Mouse (Mus musculus): Measurements from ENCODE around the gene Kyat3. TPM values are rescaled to one million over a fixed set of nuclear protein-coding genes. Genes with fewer than 3 reads are reported as not detected.
"Not testable (repeated sequence)": the region's sequence is repeated elsewhere in the genome, so short reads cannot be mapped to it uniquely, and the experiment has no call there.

Kyat3 gene
- total RNA-seq (2015) (21.5 and 32.4 TPM in 2 replicates), total RNA-seq (2017) (33.1 and 37.1 TPM in 2 replicates)

GRCm38 (mm10) chr3:142700442-142701322 is at the start of gene Kyat3:
Gene Kyat3 (plus strand): TSS chr3:142701051.
- peak; percentile 90 for ATAC-seq (replicated peaks; ENCODE audit: poor library complexity)

- no peak for ATAC-seq (replicated peaks; ENCODE audit: poor library complexity)
Observed at GRCm38 (mm10) chr3:142664723-142665122, 36.1 kb upstream of the Kyat3 start.

GRCm38 (mm10) chr3:142674607-142675006 is 26.2 kb upstream of the Kyat3 start:
- ATAC-seq (replicated peaks; ENCODE audit: poor library complexity), result peak; percentile 77

GRCm38 (mm10) chr3:142687939-142688338 is 12.9 kb upstream of the Kyat3 start:
- ATAC-seq (replicated peaks; ENCODE audit: poor library complexity), result peak; percentile 48

GRCm38 (mm10) chr3:142688353-142688752 is 12.5 kb upstream of the Kyat3 start:
- ATAC-seq (replicated peaks; ENCODE audit: poor library complexity), result peak; percentile 93

- ATAC-seq (replicated peaks; ENCODE audit: poor library complexity), result peak; percentile 15
Observed at GRCm38 (mm10) chr3:142696517-142696916, 4.3 kb upstream of the Kyat3 start.

GRCm38 (mm10) chr3:142701407-142701989 is 647 bp downstream of the Kyat3 start:
- peak; percentile 26 for ATAC-seq (replicated peaks; ENCODE audit: poor library complexity)

- ATAC-seq (replicated peaks; ENCODE audit: poor library complexity), result no peak
Observed at GRCm38 (mm10) chr3:142706581-142707444, 6.0 kb downstream of the Kyat3 start.

GRCm38 (mm10) chr3:142708181-142708848 is 7.5 kb downstream of the Kyat3 start:
- ATAC-seq (replicated peaks; ENCODE audit: poor library complexity), result peak; percentile 19

GRCm38 (mm10) chr3:142708849-142709419 is 8.1 kb downstream of the Kyat3 start:
- ATAC-seq (replicated peaks; ENCODE audit: poor library complexity), result peak; percentile 74

GRCm38 (mm10) chr3:142710360-142711007 is 9.6 kb downstream of the Kyat3 start:
- ATAC-seq (replicated peaks; ENCODE audit: poor library complexity), result peak; percentile 91

GRCm38 (mm10) chr3:142711372-142711771 is 10.5 kb downstream of the Kyat3 start:
- no peak for ATAC-seq (replicated peaks; ENCODE audit: poor library complexity)

- ATAC-seq (replicated peaks; ENCODE audit: poor library complexity), result not testable (repeated sequence)
Observed at GRCm38 (mm10) chr3:142712401-142713040, 11.7 kb downstream of the Kyat3 start.

GRCm38 (mm10) chr3:142725481-142725880 is 24.6 kb downstream of the Kyat3 start:
- ATAC-seq (replicated peaks; ENCODE audit: poor library complexity), result no peak

- no peak for ATAC-seq (replicated peaks; ENCODE audit: poor library complexity)
Observed at GRCm38 (mm10) chr3:142725969-142726672, 25.3 kb downstream of the Kyat3 start.

- ATAC-seq (replicated peaks; ENCODE audit: poor library complexity), result no peak
Observed at GRCm38 (mm10) chr3:142734291-142734690, 33.4 kb downstream of the Kyat3 start.

GRCm38 (mm10) chr3:142740896-142741295 is 40.0 kb downstream of the Kyat3 start:
- no peak for ATAC-seq (replicated peaks; ENCODE audit: poor library complexity)
